Mouse (Mus musculus) limb, embryonic 14.5 days (tissue): ENCODE measurements around the gene Gjc1. TPM values are rescaled to one million over a fixed set of nuclear protein-coding genes. Genes with fewer than 3 reads are reported as not detected.

Experiments
- ATAC-seq: fragments of 200-750 bp; cut with Nextera tagmentation; 2 replicates; pipeline ENCODE4 v1.8.0; 2017; ENCODE audit warnings: low read depth, moderate number of reproducible peaks, moderate TSS enrichment; ENCODE audit not compliant: low FRiP score
- DNase-seq: peaks from one replicate; pipeline ENCODE4 v3.0.0-alpha.2; 2015; ENCODE audit warnings: low spot score
- H3K27ac ChIP-seq: fragments of 300-500 bp; sonication (generic); replicated peaks from 2 replicates; pipeline ENCODE4 v1.5.1; 2014; ENCODE audit warnings: low read depth, mild to moderate bottlenecking, low read length, moderate library complexity, mixed read lengths
- H3K27me3 ChIP-seq: fragments of 300-500 bp; sonication (generic); 2 replicates; pipeline ENCODE4 v1.6.1; 2014; ENCODE audit warnings: low read length, mixed read lengths; ENCODE audit not compliant: control insufficient read depth, insufficient read depth
- H3K36me3 ChIP-seq: fragments of 300-500 bp; sonication (generic); 2 replicates; pipeline ENCODE4 v1.6.1; 2014; ENCODE audit warnings: mild to moderate bottlenecking, low read length, moderate library complexity, mixed read lengths; ENCODE audit not compliant: control insufficient read depth, insufficient read depth
- H3K4me1 ChIP-seq: fragments of 300-500 bp; sonication (generic); 2 replicates; pipeline ENCODE4 v1.6.1; 2014; ENCODE audit warnings: antibody characterized with exemption, low read length, mixed read lengths; ENCODE audit not compliant: control insufficient read depth, insufficient read depth
- H3K4me2 ChIP-seq: fragments of 300-500 bp; sonication (generic); replicated peaks from 2 replicates; pipeline ENCODE4 v1.6.1; 2014; ENCODE audit warnings: low read depth, mild to moderate bottlenecking, low read length, moderate library complexity; ENCODE audit not compliant: severe bottlenecking
- H3K4me3 ChIP-seq: fragments of 300-500 bp; sonication (generic); replicated peaks from 2 replicates; pipeline ENCODE4 v1.5.1; 2014; ENCODE audit warnings: low read length
- H3K9ac ChIP-seq: fragments of 300-500 bp; sonication (generic); 2 replicates; pipeline ENCODE4 v1.6.1; 2014; ENCODE audit warnings: mild to moderate bottlenecking, low read depth, low read length, moderate library complexity; ENCODE audit not compliant: severe bottlenecking
- H3K9me3 ChIP-seq: fragments of 300-500 bp; sonication (generic); 2 replicates; pipeline ENCODE4 v1.6.1; 2016; ENCODE audit warnings: low read length; ENCODE audit not compliant: control insufficient read depth
- POLR2A ChIP-seq: fragments of 200-500 bp; IDR thresholded peaks from 2 replicates; pipeline ENCODE4 v1.8.0; 2012; ENCODE audit warnings: inconsistent platforms, mild to moderate bottlenecking, moderate library complexity, borderline replicate concordance; ENCODE audit not compliant: insufficient read depth, insufficient read length; ENCODE audit errors: extremely low read depth
- WGBS: fragments of 180-500 bp; shearing (Covaris S2); extraction: QIAGEN DNeasy Blood & Tissue Kit; methylation state at CpG from one replicate; pipeline ENCODE4 v1.1.7; 2014; 5-methylcytosine and 5-hydroxymethylcytosine counted together
- polyA plus RNA-seq, 2 experiments: library from polyadenylated mRNA; depleted of rRNA in 1 of 2; stranded (reverse) in 1 of 2; unstranded in 1 of 2; fragments of >200 nt; fragmentation: Nextera tagmentation in 1 of 2; extraction: Ambion mirVana in 1 of 2; gene quantifications; 2 replicates each; pipeline versions ENCODE4 v1.2.1 to v1.2.3; 2012 to 2014

The Gjc1 gene
- polyA plus RNA-seq, 2 experiments: 59.6 to 80.0 TPM

DNA sequence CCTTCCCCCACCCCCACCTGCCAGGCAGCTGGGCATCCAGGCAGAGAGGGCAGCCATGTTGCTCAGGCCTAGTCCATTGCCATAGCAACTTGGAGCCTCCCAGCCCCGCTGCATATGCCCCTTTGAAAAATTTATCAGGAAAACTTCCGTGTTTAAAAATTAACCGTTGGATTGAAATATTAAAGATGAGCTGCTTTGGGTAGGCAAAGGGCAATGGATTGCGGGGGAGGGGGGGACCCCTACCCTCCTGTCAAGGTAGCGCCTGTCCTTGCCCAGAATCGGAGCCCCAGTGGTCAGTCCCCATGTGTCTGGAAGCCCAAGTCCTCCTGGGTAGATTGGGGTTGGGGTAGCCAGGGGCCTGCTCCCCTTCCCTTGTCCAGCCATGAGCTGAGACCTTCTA lies 50.4 kb downstream of the Gjc1 start:
- Histone ChIP-seq H3K27ac (no peak overlapping the region), H3K36me3 (no peaks in the 10 kb centered on the region), H3K9ac (no peak overlapping the region), H3K9me3 (no peaks in the 10 kb centered on the region), H3K4me2 (no peak overlapping the region), H3K4me3 (no peak overlapping the region), H3K4me1 (no peaks in the 10 kb centered on the region), H3K27me3 (no peaks in the 10 kb centered on the region)
- ATAC-seq: no peak
- WGBS: 82% methylated on average over 6 of the region's 6 CpGs
- TF ChIP-seq POLR2A: no peak
- no peak for DNase-seq

DNA sequence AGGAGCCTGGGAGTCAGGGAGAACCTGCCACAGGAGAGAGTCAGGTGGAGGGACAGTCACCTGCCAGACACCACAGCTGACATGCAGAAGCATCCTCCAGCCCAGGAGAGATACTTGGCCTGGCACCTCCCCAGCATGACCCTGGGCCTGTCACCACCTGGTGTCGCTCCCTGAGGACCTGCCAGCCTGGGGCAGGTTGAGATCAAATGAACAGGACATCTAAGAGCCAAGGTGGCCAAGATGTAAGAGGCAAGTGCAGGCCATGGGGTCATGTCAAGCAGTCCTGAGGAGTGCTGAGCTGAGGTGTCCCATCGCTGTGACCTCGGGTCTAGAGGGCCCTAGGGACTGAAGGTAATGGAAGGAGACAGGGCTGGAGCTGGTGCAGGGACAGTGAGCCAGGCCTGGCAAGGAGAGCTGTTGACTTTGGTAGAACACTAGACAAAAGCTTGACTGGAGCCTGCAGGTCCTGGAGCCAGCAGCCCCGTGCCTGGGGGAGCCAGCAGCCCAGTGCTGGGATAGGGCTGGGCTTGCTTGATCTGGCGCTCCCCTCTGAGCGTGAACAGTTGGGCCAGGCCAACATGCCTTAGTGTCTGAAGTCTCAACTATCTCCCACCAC lies 52.3 kb downstream of the Gjc1 start:
- no peak for DNase-seq
- no peak for TF ChIP-seq POLR2A
- Histone ChIP-seq H3K4me3 (no peak overlapping the region), H3K27ac (no peak overlapping the region), H3K9ac (no peak overlapping the region), H3K9me3 (no peaks in the 10 kb centered on the region), H3K4me1 (peaks cover 2% of the 10 kb centered on the region; the same call in 1 of the 2 replicates), H3K27me3 (peaks cover 4% of the 10 kb centered on the region; the same call in 1 of the 2 replicates), H3K4me2 (no peak overlapping the region), H3K36me3 (no peaks in the 10 kb centered on the region)
- ATAC-seq: no peak
- 64% methylated on average over 6 of the region's 6 CpGs for WGBS

DNA sequence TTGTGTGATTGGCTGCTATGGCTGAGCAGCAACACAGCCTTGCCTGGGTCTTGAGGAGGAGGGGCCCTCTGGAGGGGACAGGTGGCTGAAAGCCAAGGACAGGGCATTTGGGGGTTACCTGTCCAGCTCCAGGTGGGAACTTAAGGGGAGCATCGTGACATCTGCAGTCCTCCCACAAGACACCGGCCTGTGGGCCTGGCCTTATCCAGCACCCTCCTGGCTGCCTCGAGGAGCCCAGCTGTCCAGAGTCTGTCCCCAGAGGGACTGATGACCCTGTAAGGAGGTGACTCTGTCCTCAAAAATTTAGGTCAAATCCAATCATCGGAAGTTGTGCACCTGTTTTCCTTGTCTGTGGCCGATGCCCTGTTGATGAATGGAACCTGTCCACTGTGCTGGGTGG lies 54.1 kb downstream of the Gjc1 start:
- Histone ChIP-seq H3K4me2 (no peak overlapping the region), H3K9ac (no peak overlapping the region), H3K27me3 (peaks cover 16% of the 10 kb centered on the region; the same call in 1 of the 2 replicates), H3K36me3 (no peaks in the 10 kb centered on the region), H3K4me1 (peaks cover 6% of the 10 kb centered on the region; the same call in 1 of the 2 replicates), H3K4me3 (no peak overlapping the region), H3K27ac (no peak overlapping the region), H3K9me3 (no peaks in the 10 kb centered on the region)
- DNase-seq (no peak), ATAC-seq (no peak)
- 74% methylated on average over 5 of the region's 5 CpGs for WGBS
- TF ChIP-seq POLR2A: no peak

DNA sequence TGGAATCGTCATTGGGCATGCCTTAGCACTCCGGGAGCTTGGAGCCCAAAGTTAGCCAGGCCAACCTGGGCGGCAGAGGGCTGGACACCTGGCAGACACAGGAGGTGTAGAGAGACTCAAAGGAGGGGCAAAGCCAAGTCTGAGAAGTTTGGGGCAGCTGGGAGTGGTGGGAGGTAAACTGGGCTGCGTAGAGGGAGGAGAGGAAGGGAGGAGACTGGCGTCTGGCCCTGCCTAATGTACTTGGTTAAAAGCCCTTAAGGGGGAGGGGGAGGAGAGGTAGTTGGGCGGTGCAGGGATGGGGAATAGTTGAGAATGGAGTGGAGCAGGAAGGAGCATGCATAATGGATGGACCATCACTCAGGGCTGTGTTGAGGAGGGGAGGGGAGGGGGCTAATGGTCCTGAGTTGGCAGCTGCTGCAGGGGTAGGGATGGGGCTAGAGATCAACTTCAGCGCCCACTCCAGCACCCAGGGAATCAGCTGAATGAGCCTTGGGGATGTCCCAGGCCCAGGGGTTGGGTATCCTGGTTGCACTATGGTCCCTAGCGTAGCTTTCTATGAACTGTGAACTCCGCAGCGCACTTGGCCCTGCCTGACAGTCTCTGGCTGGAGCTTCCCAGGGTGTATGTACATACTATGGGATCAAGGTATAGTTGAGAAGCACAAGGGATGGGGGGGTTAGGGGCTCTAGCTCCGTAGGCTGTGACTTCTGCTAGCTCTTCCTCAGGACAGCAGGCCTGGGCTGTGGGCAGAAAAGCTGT lies 56.3 kb downstream of the Gjc1 start:
- H3K36me3 ChIP-seq: no peaks in the 10 kb centered on the region

DNA sequence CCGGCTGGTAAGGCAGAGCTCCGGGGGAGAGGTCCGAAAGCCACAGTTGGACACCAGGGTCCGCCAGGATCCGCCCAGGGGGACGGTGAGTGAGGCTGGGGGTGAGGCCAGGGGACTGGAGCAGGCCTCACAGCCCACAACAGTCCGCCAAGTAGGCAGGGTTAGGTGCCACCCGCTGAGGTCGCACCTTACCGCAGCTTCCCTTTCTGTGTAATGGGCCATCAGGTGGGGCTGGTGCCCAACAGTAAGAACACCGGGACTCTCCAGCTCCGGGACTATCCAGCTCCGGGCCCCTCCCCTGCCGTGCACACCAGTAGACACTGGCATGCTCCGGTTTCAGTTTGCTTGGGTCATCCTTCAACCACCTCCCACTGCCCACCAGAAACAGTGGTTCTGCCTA lies 57.3 kb downstream of the Gjc1 start:
- WGBS: 18% methylated on average over 12 of the region's 15 CpGs
- Histone ChIP-seq H3K4me2 (peak overlapping the region; percentile 100), H3K4me1 (peaks cover 6% of the 10 kb centered on the region; the same call in 1 of the 2 replicates), H3K36me3 (no peaks in the 10 kb centered on the region), H3K9me3 (no peaks in the 10 kb centered on the region), H3K27ac (no peak overlapping the region), H3K27me3 (peaks cover 16% of the 10 kb centered on the region; the same call in 1 of the 2 replicates), H3K9ac (peak overlapping the region; percentile 61; the same call in 1 of the 2 replicates), H3K4me3 (peak overlapping the region; percentile 61; the same call in 1 of the 2 replicates)
- no peak for TF ChIP-seq POLR2A
- ATAC-seq: no peak
- DNase-seq: no peak

More for the DNA sequence above, 56.3 kb downstream of the Gjc1 start:
- no peak for TF ChIP-seq POLR2A
- H3K4me3 ChIP-seq: no peak overlapping the region
- peaks cover 16% of the 10 kb centered on the region; the same call in 1 of the 2 replicates for H3K27me3 ChIP-seq
- no peak overlapping the region for H3K4me2 ChIP-seq
- DNase-seq: no peak
- H3K9ac ChIP-seq: no peak overlapping the region
- 51% methylated on average over 11 of the region's 11 CpGs for WGBS
- H3K4me1 ChIP-seq: peaks cover 6% of the 10 kb centered on the region; the same call in 1 of the 2 replicates
- H3K9me3 ChIP-seq: no peaks in the 10 kb centered on the region
- ATAC-seq: no peak
- H3K27ac ChIP-seq: no peak overlapping the region
